Mouse (Mus musculus) liver, postnatal 0 days (tissue): ENCODE results near the gene Chst3.

ENCODE experiments used
- CTCF ChIP-seq: sonication (generic); IDR thresholded peaks from 2 replicates; pipeline ENCODE4 v1.5.1; 2016; ENCODE audit warnings: antibody characterized with exemption, low read depth
- EP300 ChIP-seq: IDR thresholded peaks from 2 replicates; pipeline ENCODE4 v1.6.1; 2016; ENCODE audit warnings: antibody characterized with exemption, low read depth, mild to moderate bottlenecking

GRCm38 (mm10) chr10:60218591-60219499 is at the start of gene Chst3:
- TF ChIP-seq CTCF: no peak
- TF ChIP-seq EP300: no peak
